Mouse (Mus musculus): ENCODE measurements at regions not wholly inside any gene's neighbourhood (a gene's known extent, or its start where the extent isn't known, plus 50 kb on each side); places are given as distances from the start of the nearest gene placed in this dataset.

GRCm38 (mm10) chr14:100350021-100350790 lies 65.7 kb upstream of the Klf12 start:
- no peak for TF ChIP-seq CTCF (conservative IDR thresholded peaks at IDR 0.05; ENCODE audit: low read length)
- no peak for TF ChIP-seq NANOG (IDR thresholded peaks at IDR 0.05; ENCODE audit: borderline replicate concordance, low read length)
